Mouse (Mus musculus): ENCODE results near the gene Rnf214.

DNA sequence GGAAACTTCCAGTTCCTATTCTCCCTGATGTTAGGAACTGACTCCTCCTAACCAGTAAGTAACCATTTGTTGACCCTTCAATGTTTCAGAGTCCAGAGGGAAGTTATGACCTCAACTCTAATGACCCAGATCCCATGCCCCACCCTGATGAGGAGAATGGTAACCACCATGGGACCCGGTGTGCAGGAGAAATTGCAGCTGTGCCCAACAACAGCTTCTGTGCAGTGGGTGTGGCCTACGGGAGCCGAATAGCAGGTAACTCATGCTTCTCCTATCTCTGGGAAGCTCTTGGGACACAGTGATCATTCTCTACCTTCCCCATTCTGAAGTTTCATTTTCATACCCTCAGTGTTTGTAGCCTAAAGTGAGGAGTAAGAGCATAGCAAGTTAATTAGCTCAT lies 4.3 kb upstream of the Rnf214 start:
- no peak for TF ChIP-seq EP300 (IDR thresholded peaks at IDR 0.05; ENCODE audit: low read depth in 1 of 2, low read length in 2 of 2)
- no peak for TF ChIP-seq ZNF384 (IDR thresholded peaks at IDR 0.05; ENCODE audit: low read depth, low read length)
- TF ChIP-seq GATA1 (IDR thresholded peaks at IDR 0.05; ENCODE audit: low read depth, low read length) = no peak
- TF ChIP-seq MAZ (IDR thresholded peaks at IDR 0.05; ENCODE audit: low read depth, low read length) = no peak
- no peak for TF ChIP-seq KAT2A (conservative IDR thresholded peaks at IDR 0.05; ENCODE audit: low read depth, low read length)
- no peak for TF ChIP-seq GABPA (IDR thresholded peaks at IDR 0.05; ENCODE audit: low read depth, low read length)
- TF ChIP-seq CTCF (IDR thresholded peaks at IDR 0.05 in 2 of 3, conservative IDR thresholded peaks at IDR 0.05 in 1 of 3; ENCODE audit: control insufficient read depth in 1 of 3, insufficient read depth in 1 of 3, low read depth in 2 of 3, low read length in 3 of 3, poor library complexity in 1 of 3, severe bottlenecking in 1 of 3) = no peak
- no peak for TF ChIP-seq E2F4 (IDR thresholded peaks at IDR 0.05; ENCODE audit: borderline replicate concordance, low read depth, low read length)
- no peak for TF ChIP-seq POLR2A (IDR thresholded peaks at IDR 0.05; ENCODE audit: control insufficient read depth in 1 of 2, insufficient read depth in 1 of 2, low read depth in 1 of 2, low read length in 2 of 2, poor library complexity in 1 of 2)
- TF ChIP-seq NRF1 (IDR thresholded peaks at IDR 0.05; ENCODE audit: insufficient read depth, low read depth, low read length, poor library complexity, severe bottlenecking) = no peak
- TF ChIP-seq USF1 (IDR thresholded peaks at IDR 0.05; ENCODE audit: low read depth, low read length) = no peak
